Mouse (Mus musculus) left cerebral cortex, postnatal 36 days (tissue): Measurements from ENCODE around the gene Arl3. TPM values are rescaled to one million over a fixed set of nuclear protein-coding genes. Genes with fewer than 3 reads are reported as not detected.

Experiments
- DNase-seq, 2 experiments: peaks; one replicate each; pipeline ENCODE4 v3.0.0; 2021 to 2022; ENCODE audit warnings: low spot score in 2 of 2, mixed read lengths in 1 of 2
- intact Hi-C: fragments of 180-260 bp; cut with DNase I; formaldehyde crosslinking; loops from one replicate; pipeline ENCODE4 v1.15.1; 2025
- total RNA-seq, 2 experiments: library from RNA; stranded (reverse); gene quantifications; 2 replicates each; pipeline ENCODE4 v1.2.3; 2021

Arl3 gene
- total RNA-seq, 2 experiments from 2014 or later = 112 to 120 TPM

- intact Hi-C loops = no loop called here
- DNase-seq = peak; percentile 54 to 56
These were observed 89.2 kb downstream of the Arl3 start for GRCm38 (mm10) chr19:46483701-46484328.

GRCm38 (mm10) chr19:46482896-46483516 lies 90.0 kb downstream of the Arl3 start:
- DNase-seq = no peak
- intact Hi-C loops = no loop called here

DNA sequence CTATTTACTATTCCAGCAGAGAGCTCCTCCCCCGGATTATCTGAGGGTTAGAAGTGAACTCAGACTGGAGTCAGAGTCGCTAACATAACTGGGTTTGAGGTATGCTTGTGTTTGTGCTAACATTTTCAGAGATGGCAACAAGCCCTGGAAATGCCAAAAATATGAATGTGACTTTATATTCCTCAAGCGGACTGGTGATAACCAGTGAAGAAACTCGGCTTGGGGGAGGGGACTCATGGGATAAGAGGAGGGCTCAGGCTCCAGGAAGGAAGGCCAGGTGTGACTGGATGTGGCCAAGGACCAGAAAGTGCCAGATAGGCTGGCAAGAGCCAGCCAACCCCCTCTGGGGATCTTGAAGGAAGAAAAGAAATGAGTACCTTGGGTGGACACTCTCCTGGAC lies 91.2 kb downstream of the Arl3 start:
- DNase-seq = no peak
- intact Hi-C loops = no loop called here

DNA sequence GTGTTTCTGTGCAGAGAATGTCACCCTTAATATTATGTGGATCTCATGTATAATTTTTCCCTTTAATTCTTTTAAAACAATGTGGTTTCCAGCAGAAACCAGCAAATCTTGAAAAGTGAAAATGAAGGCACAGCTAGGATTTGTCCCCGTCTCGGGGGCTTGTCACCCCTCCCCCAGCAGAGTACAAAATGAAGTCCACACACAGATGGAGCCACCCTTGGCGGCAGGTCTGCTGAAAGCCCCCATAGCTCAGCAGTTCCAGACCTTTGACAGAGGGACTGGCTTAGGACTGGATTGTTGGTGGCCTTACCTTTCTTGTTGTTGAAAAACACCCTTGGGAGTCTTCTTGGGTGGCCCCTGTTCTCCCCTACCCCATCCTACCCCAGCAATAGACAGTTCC lies 91.6 kb downstream of the Arl3 start:
- no peak for DNase-seq
- intact Hi-C loops = no loop called here

Other genes starting within 250 kb of the Arl3 start
- 100 to 1,000 TPM; 614 to 671 TPM for gene Psd, start 246.0 kb downstream of the Arl3 start, total RNA-seq
- gene Fbxl15, start 245.0 kb downstream of the Arl3 start, total RNA-seq = 10 to 100 TPM; 26.7 to 28.7 TPM
- 100 to 1,000 TPM; 166 to 216 TPM for gene Cuedc2, start 234.5 kb downstream of the Arl3 start, total RNA-seq
- 10 to 100 TPM; 25.6 to 27.8 TPM for gene Mfsd13a, start 232.1 kb downstream of the Arl3 start, total RNA-seq
- under 1 TPM; 0.62 to 0.68 TPM for gene 2310034G01Rik, start 222.9 kb downstream of the Arl3 start, total RNA-seq
- 100 to 1,000 TPM; 175 to 195 TPM for gene Actr1a, start 177.4 kb downstream of the Arl3 start, total RNA-seq
- 10 to 100 TPM; 18.3 to 18.6 TPM for gene Sufu, start 176.3 kb downstream of the Arl3 start, total RNA-seq
- gene Trim8, start 71.5 kb downstream of the Arl3 start, total RNA-seq = 100 to 1,000 TPM; 109 to 114 TPM
- 1 to 10 TPM; 4.3 to 7.1 TPM for gene Sfxn2, start 167 bp upstream of the Arl3 start, total RNA-seq
- 10 to 100 TPM; 34.2 to 38.3 TPM for gene Wbp1l, start 25.9 kb upstream of the Arl3 start, total RNA-seq
- gene Cyp17a1, start 100.0 kb upstream of the Arl3 start, total RNA-seq = not detected
- 10 to 100 TPM; 24.2 to 24.7 TPM for gene Borcs7, start 116.7 kb upstream of the Arl3 start, total RNA-seq
- 10 to 100 TPM; 24.4 to 25.7 TPM for gene As3mt, start 134.3 kb upstream of the Arl3 start, total RNA-seq
- 10 to 100 TPM; 34.8 to 36.4 TPM for gene Cnnm2, start 188.4 kb upstream of the Arl3 start, total RNA-seq